In the genomic region with DNA sequence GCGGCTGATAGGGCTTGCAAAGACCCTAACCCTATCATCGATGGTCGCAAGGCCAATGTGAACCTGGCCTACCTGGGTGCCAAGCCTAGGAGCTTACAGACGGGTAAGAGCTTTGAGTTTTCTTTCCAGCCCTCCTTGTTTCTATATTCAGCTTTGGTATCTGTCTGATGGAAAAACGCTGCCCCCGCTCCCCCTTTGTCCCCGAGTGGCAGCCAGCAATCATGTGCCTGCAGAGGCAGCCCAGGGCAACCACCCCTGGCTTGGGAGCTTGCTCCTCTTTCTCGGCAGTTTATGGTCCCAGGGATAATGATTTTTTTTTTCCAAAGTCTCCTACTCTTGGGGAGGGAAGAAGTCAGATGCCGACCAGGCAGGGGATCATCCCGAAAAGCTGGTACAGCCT, we compare ENCODE assay signal across 8 mouse cellular contexts. TPM values are rescaled to one million over a fixed set of nuclear protein-coding genes. Genes with fewer than 3 reads are reported as not detected.
A peak's percentile ranks its signal among the peaks of the same experiment; 100 is the strongest.
DNase-seq lines count a peak whose midpoint lies in the region; ATAC-seq lines count a peak whose summit lies in the region.

No protein-coding gene starts in this region.

- H3K36me3 ChIP-seq in kidney, embryonic 16.5 days (ENCODE audit: insufficient read depth, low read length), result no peaks in the 10 kb centered on the region
- peaks cover 19% of the 10 kb centered on the region for H3K36me3 ChIP-seq in embryonic facial prominence, embryonic 13.5 days
- H3K36me3 ChIP-seq in hindbrain, embryonic 13.5 days, result peaks cover 5% of the 10 kb centered on the region; the same call in 1 of the 2 replicates
- no peaks in the 10 kb centered on the region for H3K36me3 ChIP-seq in midbrain, embryonic 15.5 days (replicated peaks)

- H3K9me3 ChIP-seq in kidney, embryonic 16.5 days (ENCODE audit: low read length), result no peaks in the 10 kb centered on the region
- no peaks in the 10 kb centered on the region for H3K9me3 ChIP-seq in embryonic facial prominence, embryonic 13.5 days
- no peaks in the 10 kb centered on the region for H3K9me3 ChIP-seq in hindbrain, embryonic 13.5 days
- no peaks in the 10 kb centered on the region for H3K9me3 ChIP-seq in midbrain, embryonic 15.5 days

- H3K4me1 ChIP-seq in kidney, embryonic 16.5 days (ENCODE audit: insufficient read depth, low read length), result peaks cover 57% of the 10 kb centered on the region
- H3K4me1 ChIP-seq in embryonic facial prominence, embryonic 13.5 days, result peaks cover 74% of the 10 kb centered on the region
- peaks cover 71% of the 10 kb centered on the region for H3K4me1 ChIP-seq in hindbrain, embryonic 13.5 days (replicated peaks)
- peaks cover 51% of the 10 kb centered on the region for H3K4me1 ChIP-seq in midbrain, embryonic 15.5 days

- peaks cover 9% of the 10 kb centered on the region; the same call in 1 of the 2 replicates for H3K27me3 ChIP-seq in kidney, embryonic 16.5 days (ENCODE audit: insufficient read depth, low read length)
- H3K27me3 ChIP-seq in embryonic facial prominence, embryonic 13.5 days, result peaks cover 21% of the 10 kb centered on the region
- peaks cover 34% of the 10 kb centered on the region for H3K27me3 ChIP-seq in hindbrain, embryonic 13.5 days
- H3K27me3 ChIP-seq in midbrain, embryonic 15.5 days (replicated peaks), result peaks cover 28% of the 10 kb centered on the region

- no peak overlapping the region for H3K27ac ChIP-seq in kidney, embryonic 16.5 days (ENCODE audit: low read length)
- peak overlapping the region; percentile 2; the same call in 1 of the 2 replicates for H3K27ac ChIP-seq in embryonic facial prominence, embryonic 13.5 days
- H3K27ac ChIP-seq in hindbrain, embryonic 13.5 days, result no peak overlapping the region
- no peak overlapping the region for H3K27ac ChIP-seq in midbrain, embryonic 15.5 days

- peak overlapping the region; percentile 89 for H3K4me2 ChIP-seq in kidney, embryonic 16.5 days (replicated peaks; ENCODE audit: low read depth, low read length)
- peak overlapping the region; percentile 86 for H3K4me2 ChIP-seq in embryonic facial prominence, embryonic 13.5 days
- H3K4me2 ChIP-seq in hindbrain, embryonic 13.5 days, result peak overlapping the region; percentile 91
- H3K4me2 ChIP-seq in midbrain, embryonic 15.5 days, result peak overlapping the region; percentile 59

- ATAC-seq in kidney, embryonic 16.5 days (ENCODE audit: low FRiP score, low TSS enrichment), result no peak
- no peak for ATAC-seq in embryonic facial prominence, embryonic 13.5 days (ENCODE audit: insufficient number of reproducible peaks, insufficient read depth, low FRiP score, low TSS enrichment, low read depth)
- no peak for ATAC-seq in hindbrain, embryonic 13.5 days (ENCODE audit: low FRiP score)
- ATAC-seq in midbrain, embryonic 15.5 days (replicated peaks), result no peak
- ATAC-seq in erythroid progenitor cell, adult 5-6 weeks (replicated peaks; ENCODE audit: low FRiP score, poor library complexity, severe bottlenecking), result no peak

- intact Hi-C loops in left cerebral cortex, postnatal 14 days (cut with DNase I), result no loop called here

- WGBS in kidney, embryonic 16.5 days, result 28% methylated on average over 10 of the region's 10 CpGs
- 31% methylated on average over 10 of the region's 10 CpGs for WGBS in embryonic facial prominence, embryonic 13.5 days
- 19% methylated on average over 10 of the region's 10 CpGs for WGBS in hindbrain, embryonic 13.5 days
- WGBS in midbrain, embryonic 15.5 days, result 21% methylated on average over 10 of the region's 10 CpGs

- H3K9ac ChIP-seq in kidney, embryonic 16.5 days (replicated peaks; ENCODE audit: low read length), result peak overlapping the region; percentile 73
- H3K9ac ChIP-seq in embryonic facial prominence, embryonic 13.5 days, result peak overlapping the region; percentile 76
- H3K9ac ChIP-seq in hindbrain, embryonic 13.5 days, result peak overlapping the region; percentile 85
- peak overlapping the region; percentile 64 for H3K9ac ChIP-seq in midbrain, embryonic 15.5 days

- peak overlapping the region; percentile 78 for H3K4me3 ChIP-seq in kidney, embryonic 16.5 days (ENCODE audit: low read length)
- peak overlapping the region; percentile 79 for H3K4me3 ChIP-seq in embryonic facial prominence, embryonic 13.5 days
- peak overlapping the region; percentile 75 for H3K4me3 ChIP-seq in hindbrain, embryonic 13.5 days
- peak overlapping the region; percentile 79 for H3K4me3 ChIP-seq in midbrain, embryonic 15.5 days

- DNase-seq in kidney, adult 9 months, result no peak
- DNase-seq in urinary bladder, postnatal 10 days (ENCODE audit: low spot score), result no peak
- no peak for DNase-seq in left cerebral cortex, postnatal 14 days (ENCODE audit: low spot score in 2 of 2)

RNA-seq across cellular contexts. Expression of a gene that starts 2.5 kb away (rescaled TPM):
- polyA plus RNA-seq in kidney, embryonic 16.5 days (2015; fragmentation: Nextera tagmentation; extraction: Ambion mirVana), result 35.4 and 37.0 TPM in 2 replicates
- polyA plus RNA-seq in embryonic facial prominence, embryonic 13.5 days (2015; fragmentation: Nextera tagmentation; extraction: Ambion mirVana), result 24.2 and 25.8 TPM in 2 replicates
- 20.6 and 22.1 TPM in 2 replicates for polyA plus RNA-seq in hindbrain, embryonic 13.5 days (2015; fragmentation: Nextera tagmentation; extraction: Ambion mirVana)
- polyA plus RNA-seq in midbrain, embryonic 15.5 days (2015; fragmentation: Nextera tagmentation; extraction: Ambion mirVana), result 13.8 and 16.3 TPM in 2 replicates
- 671 and 849 TPM in 2 replicates for total RNA-seq in erythroid progenitor cell, adult 5-6 weeks (2015; ENCODE audit: low replicate concordance)
- 216 and 291 TPM in 2 replicates for total RNA-seq in erythroid progenitor cell, adult 5-6 weeks (2017; ENCODE audit: low replicate concordance)
- total RNA-seq in left cerebral cortex, postnatal 14 days (2021), result 1 to 10 TPM; 3.1 to 3.7 TPM

RNA-seq across cellular contexts. Expression of a gene that starts 22.9 kb away (rescaled TPM):
- 143 and 146 TPM in 2 replicates for polyA plus RNA-seq in kidney, embryonic 16.5 days (2015; fragmentation: Nextera tagmentation; extraction: Ambion mirVana)
- polyA plus RNA-seq in embryonic facial prominence, embryonic 13.5 days (2015; fragmentation: Nextera tagmentation; extraction: Ambion mirVana), result 137 and 148 TPM in 2 replicates
- polyA plus RNA-seq in hindbrain, embryonic 13.5 days (2015; fragmentation: Nextera tagmentation; extraction: Ambion mirVana), result 118 and 120 TPM in 2 replicates
- polyA plus RNA-seq in midbrain, embryonic 15.5 days (2015; fragmentation: Nextera tagmentation; extraction: Ambion mirVana), result 118 and 126 TPM in 2 replicates
- 42.3 and 93.0 TPM in 2 replicates for total RNA-seq in erythroid progenitor cell, adult 5-6 weeks (2015; ENCODE audit: low replicate concordance)
- 40.6 and 66.0 TPM in 2 replicates for total RNA-seq in erythroid progenitor cell, adult 5-6 weeks (2017; ENCODE audit: low replicate concordance)
- 10 to 100 TPM; 62.3 to 63.1 TPM for total RNA-seq in left cerebral cortex, postnatal 14 days (2021)

RNA-seq across cellular contexts. Expression of a gene that starts 45.3 kb away (rescaled TPM):
- 0.05 and 0.23 TPM in 2 replicates for polyA plus RNA-seq in kidney, embryonic 16.5 days (2015; fragmentation: Nextera tagmentation; extraction: Ambion mirVana)
- polyA plus RNA-seq in embryonic facial prominence, embryonic 13.5 days (2015; fragmentation: Nextera tagmentation; extraction: Ambion mirVana), result 2.8 and 3.9 TPM in 2 replicates
- 0.79 and 0.87 TPM in 2 replicates for polyA plus RNA-seq in hindbrain, embryonic 13.5 days (2015; fragmentation: Nextera tagmentation; extraction: Ambion mirVana)
- 1.4 TPM in 2 replicates for polyA plus RNA-seq in midbrain, embryonic 15.5 days (2015; fragmentation: Nextera tagmentation; extraction: Ambion mirVana)
- total RNA-seq in erythroid progenitor cell, adult 5-6 weeks (2015; ENCODE audit: low replicate concordance), result not detected in 2 replicates
- total RNA-seq in erythroid progenitor cell, adult 5-6 weeks (2017; ENCODE audit: low replicate concordance), result not detected in 2 replicates
- total RNA-seq in left cerebral cortex, postnatal 14 days (2021), result under 1 TPM; 0.23 to 0.44 TPM
